Mouse (Mus musculus) limb, embryonic 13.5 days (tissue): ENCODE data around the gene Dohh. TPM values are rescaled to one million over a fixed set of nuclear protein-coding genes. Genes with fewer than 3 reads are reported as not detected.

Experiments
- ATAC-seq: fragments of 200-750 bp; cut with Nextera tagmentation; 2 replicates; pipeline ENCODE4 v1.8.0; 2017; ENCODE audit warnings: low read depth, moderate number of reproducible peaks, moderate TSS enrichment; ENCODE audit not compliant: low FRiP score
- H3K27ac ChIP-seq: fragments of 300-500 bp; sonication (generic); 2 replicates; pipeline ENCODE4 v1.5.1; 2015; ENCODE audit warnings: inconsistent platforms, mild to moderate bottlenecking, moderate library complexity
- H3K27me3 ChIP-seq: fragments of 300-500 bp; sonication (generic); 2 replicates; pipeline ENCODE4 v1.6.1; 2015; ENCODE audit warnings: mild to moderate bottlenecking, inconsistent platforms
- H3K36me3 ChIP-seq: fragments of 300-500 bp; sonication (generic); 2 replicates; pipeline ENCODE4 v1.6.1; 2015; ENCODE audit warnings: inconsistent platforms, mild to moderate bottlenecking, moderate library complexity
- H3K4me1 ChIP-seq: fragments of 300-500 bp; sonication (generic); 2 replicates; pipeline ENCODE4 v1.6.1; 2015; ENCODE audit warnings: inconsistent platforms
- H3K4me2 ChIP-seq: fragments of 300-500 bp; sonication (generic); replicated peaks from 2 replicates; pipeline ENCODE4 v1.6.1; 2015; ENCODE audit warnings: inconsistent platforms, mild to moderate bottlenecking, moderate library complexity
- H3K4me3 ChIP-seq: fragments of 300-500 bp; sonication (generic); 2 replicates; pipeline ENCODE4 v1.5.1; 2015; ENCODE audit warnings: moderate library complexity, mild to moderate bottlenecking, inconsistent platforms
- H3K9ac ChIP-seq: fragments of 300-500 bp; sonication (generic); 2 replicates; pipeline ENCODE4 v1.6.1; 2015; ENCODE audit warnings: mild to moderate bottlenecking, inconsistent platforms
- H3K9me3 ChIP-seq: fragments of 300-500 bp; sonication (generic); 2 replicates; pipeline ENCODE4 v1.6.1; 2016; ENCODE audit warnings: inconsistent platforms
- whole genome bisulfite sequencing: fragments of 180-500 bp; shearing (Covaris S2); methylation state at CpG from one replicate; pipeline ENCODE4 v1.1.7; 2015; 5-methylcytosine and 5-hydroxymethylcytosine counted together
- polyA plus RNA-seq: library from polyadenylated mRNA; unstranded; fragments of >200 nt; fragmentation: Nextera tagmentation; extraction: Ambion mirVana; gene quantifications from 2 replicates; pipeline ENCODE4 v1.2.1, GENCODE M21; 2015

Gene Dohh
- polyA plus RNA-seq, 1 experiment from 2014 or later: 79.4 TPM

DNA sequence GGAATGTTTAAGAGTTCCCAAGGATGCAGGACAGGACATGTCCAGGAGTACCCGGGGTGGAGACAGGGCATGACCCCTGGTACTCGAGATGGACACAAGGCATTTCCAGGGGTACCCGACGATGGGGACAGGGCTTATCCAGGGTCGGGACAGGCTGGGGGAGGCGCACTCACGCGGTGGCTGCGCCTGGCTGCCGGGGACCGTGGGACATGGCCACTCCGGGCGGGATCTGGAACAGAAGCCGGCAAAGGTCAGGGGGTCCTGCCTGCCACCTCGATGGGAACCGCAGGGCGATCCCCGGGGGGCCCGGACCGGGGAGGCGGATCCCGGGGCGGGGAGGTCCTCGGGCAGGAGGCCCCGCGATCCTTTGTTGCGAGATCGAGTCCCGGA lies 34.3 kb upstream of the Dohh start:
- under 1% methylated on average over 25 of the region's 29 CpGs for WGBS
- peak overlapping the region; percentile 93 for H3K4me2 ChIP-seq
- H3K27me3 ChIP-seq: peaks cover 24% of the 10 kb centered on the region
- peaks cover 23% of the 10 kb centered on the region for H3K36me3 ChIP-seq
- no peaks in the 10 kb centered on the region for H3K9me3 ChIP-seq
- peak overlapping the region; percentile 63 for H3K27ac ChIP-seq
- peak overlapping the region; percentile 94 for H3K9ac ChIP-seq
- H3K4me3 ChIP-seq: peak overlapping the region; percentile 88
- peak; percentile 28 for ATAC-seq
- H3K4me1 ChIP-seq: peaks cover 36% of the 10 kb centered on the region

DNA sequence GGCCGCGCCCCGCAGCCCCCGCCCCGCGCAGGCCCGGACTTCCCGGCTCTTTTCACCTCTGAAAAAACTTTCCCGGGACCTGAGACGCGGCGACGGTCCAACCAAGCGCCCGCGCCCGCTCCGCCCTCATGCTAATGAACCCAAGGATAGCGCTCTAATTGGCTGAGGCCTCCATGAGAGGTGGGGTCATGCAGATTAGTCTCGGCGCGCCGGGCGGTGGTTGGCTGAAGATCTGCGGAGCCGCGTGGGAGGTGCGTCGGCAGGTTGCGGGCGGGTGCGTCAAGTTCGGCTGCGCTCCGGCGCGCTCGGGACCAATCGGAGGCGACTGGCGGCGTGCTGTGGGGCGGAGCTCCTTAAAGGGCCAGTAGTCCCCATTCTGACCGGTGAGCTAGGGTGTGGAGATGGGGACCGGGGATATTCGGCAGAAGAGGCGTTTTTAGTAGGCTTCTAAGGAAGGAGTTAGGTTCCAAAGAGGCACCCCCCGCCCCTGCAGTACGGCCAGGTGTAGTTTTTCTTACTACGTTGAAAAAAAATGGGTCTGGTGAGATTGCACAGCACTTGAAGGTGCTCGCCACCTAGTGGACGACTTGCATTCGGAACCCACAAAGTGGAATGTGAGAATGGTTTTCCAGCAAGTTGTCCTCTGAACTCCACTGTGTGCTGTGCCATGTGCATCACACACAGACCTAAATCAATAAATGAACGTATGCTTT lies 33.7 kb upstream of the Dohh start, which contains the start of gene Hmg20b:
Hmg20b (minus strand) TSS at position 130 of the 713 bp plus-strand sequence.
- under 1% methylated on average over 54 of the region's 54 CpGs for WGBS
- Histone ChIP-seq H3K9me3 (no peaks in the 10 kb centered on the region), H3K27ac (peak within 1 kb of the TSS; percentile 63), H3K27me3 (peaks cover 18% of the 10 kb centered on the region), H3K4me1 (peaks cover 36% of the 10 kb centered on the region), H3K9ac (peak within 1 kb of the TSS; percentile 94), H3K36me3 (peaks cover 18% of the 10 kb centered on the region), H3K4me3 (peak within 1 kb of the TSS; percentile 88), H3K4me2 (peak within 1 kb of the TSS; percentile 93)
- peak; percentile 96 for ATAC-seq

DNA sequence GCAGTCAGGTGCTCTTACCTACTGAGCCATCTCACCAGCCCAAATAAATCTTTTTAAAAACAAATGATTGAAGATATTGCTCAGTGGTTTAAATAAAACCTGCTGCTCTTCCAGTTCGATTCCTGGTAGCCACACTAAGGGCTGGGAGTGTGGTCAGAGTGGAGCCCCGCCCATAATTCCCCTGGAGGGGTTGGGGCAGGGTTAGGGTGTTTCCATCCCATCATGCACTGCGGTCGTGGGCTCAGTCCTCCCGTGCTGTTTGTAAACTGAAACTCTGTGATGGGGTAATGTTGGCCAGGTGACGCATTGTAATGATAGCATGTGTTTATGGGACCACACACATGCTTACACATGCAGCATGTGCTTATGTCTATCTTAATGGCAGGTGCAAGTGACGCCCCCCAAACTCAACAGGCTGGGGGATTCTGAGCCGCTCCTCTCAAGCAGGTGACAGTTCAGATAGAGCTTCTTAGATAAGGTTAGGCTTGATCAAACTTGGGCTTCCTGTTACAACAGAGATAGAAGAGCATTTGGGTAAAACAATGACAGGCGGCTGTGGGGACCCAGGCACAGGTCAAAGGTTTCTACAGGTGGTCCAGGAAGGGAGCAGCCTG lies 32.4 kb upstream of the Dohh start:
- no peak overlapping the region for H3K4me3 ChIP-seq
- peaks cover 15% of the 10 kb centered on the region for H3K36me3 ChIP-seq
- peak overlapping the region; percentile 25; the same call in 1 of the 2 replicates for H3K9ac ChIP-seq
- H3K9me3 ChIP-seq: no peaks in the 10 kb centered on the region
- H3K27me3 ChIP-seq: peaks cover 9% of the 10 kb centered on the region
- no peak for ATAC-seq
- 16% methylated on average over 9 of the region's 9 CpGs for WGBS
- no peak overlapping the region for H3K4me2 ChIP-seq
- H3K4me1 ChIP-seq: peaks cover 33% of the 10 kb centered on the region
- no peak overlapping the region for H3K27ac ChIP-seq

DNA sequence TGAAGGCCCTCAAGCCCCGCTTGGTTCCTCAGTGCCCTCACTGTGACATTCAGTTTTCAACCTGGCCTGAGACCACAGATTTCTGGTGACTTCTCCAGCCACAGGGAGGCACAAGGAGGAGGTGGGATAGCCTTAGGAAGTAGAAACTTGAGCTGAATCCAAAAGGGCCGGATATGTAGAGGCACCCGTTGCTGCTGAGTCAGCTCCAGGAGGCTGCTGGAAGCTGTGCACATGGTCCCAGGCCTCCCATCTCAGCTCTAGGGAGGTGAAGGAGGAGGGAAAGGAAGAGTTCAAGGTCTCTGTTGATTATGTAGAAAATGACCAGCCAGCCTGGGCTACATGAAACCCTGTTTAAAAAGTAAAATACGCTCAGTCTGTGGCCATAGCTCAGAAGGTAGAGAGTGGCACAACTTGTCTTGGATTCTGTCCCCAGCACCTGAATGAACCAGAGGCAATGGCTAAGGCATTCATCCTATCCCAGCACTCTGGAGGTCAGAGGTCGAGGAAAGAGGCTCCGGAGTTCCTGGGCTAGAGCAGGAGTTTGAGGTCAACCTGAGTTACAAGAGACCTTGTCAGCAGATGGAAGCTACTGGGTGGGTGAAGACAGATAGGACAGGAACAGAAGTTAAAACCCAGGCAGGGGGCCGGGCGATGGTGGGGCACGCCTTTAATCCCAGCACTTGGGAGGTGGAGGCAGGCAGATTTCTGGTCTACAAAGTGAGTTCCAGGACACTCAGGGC lies 29.3 kb upstream of the Dohh start:
- no peaks in the 10 kb centered on the region for H3K36me3 ChIP-seq
- H3K4me2 ChIP-seq: no peak overlapping the region
- no peak for ATAC-seq
- H3K4me3 ChIP-seq: no peak overlapping the region
- peak overlapping the region; percentile 39; the same call in 1 of the 2 replicates for H3K9ac ChIP-seq
- no peaks in the 10 kb centered on the region for H3K27me3 ChIP-seq
- H3K27ac ChIP-seq: no peak overlapping the region
- no peaks in the 10 kb centered on the region for H3K9me3 ChIP-seq
- WGBS: 73% methylated on average over 9 of the region's 9 CpGs
- H3K4me1 ChIP-seq: peaks cover 28% of the 10 kb centered on the region

DNA sequence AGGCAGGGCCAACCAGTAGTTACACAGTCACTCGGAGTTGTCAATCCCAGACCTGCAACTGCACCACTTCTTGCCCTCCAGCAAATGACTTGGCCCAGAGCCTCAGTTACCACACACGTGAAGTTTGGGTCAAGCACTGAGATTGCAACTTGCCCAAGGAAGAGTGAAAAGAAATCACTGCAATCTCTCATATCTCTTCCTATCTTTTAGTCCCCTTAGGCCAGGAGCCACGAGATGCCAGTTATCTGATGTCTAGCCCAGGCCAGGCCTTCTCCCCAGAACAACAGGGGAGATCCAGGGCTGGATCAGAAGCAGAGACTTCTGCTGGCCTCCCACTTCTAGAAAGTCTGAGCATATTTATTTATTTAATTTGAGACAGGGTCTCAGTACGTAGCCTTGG lies 28.7 kb upstream of the Dohh start:
- peaks cover 29% of the 10 kb centered on the region for H3K4me1 ChIP-seq
- no peaks in the 10 kb centered on the region for H3K27me3 ChIP-seq
- no peak overlapping the region for H3K27ac ChIP-seq
- H3K4me2 ChIP-seq: no peak overlapping the region
- no peak overlapping the region for H3K9ac ChIP-seq
- no peaks in the 10 kb centered on the region for H3K36me3 ChIP-seq
- 67% methylated on average over 4 of the region's 4 CpGs for WGBS
- no peaks in the 10 kb centered on the region for H3K9me3 ChIP-seq
- ATAC-seq: no peak
- no peak overlapping the region for H3K4me3 ChIP-seq

DNA sequence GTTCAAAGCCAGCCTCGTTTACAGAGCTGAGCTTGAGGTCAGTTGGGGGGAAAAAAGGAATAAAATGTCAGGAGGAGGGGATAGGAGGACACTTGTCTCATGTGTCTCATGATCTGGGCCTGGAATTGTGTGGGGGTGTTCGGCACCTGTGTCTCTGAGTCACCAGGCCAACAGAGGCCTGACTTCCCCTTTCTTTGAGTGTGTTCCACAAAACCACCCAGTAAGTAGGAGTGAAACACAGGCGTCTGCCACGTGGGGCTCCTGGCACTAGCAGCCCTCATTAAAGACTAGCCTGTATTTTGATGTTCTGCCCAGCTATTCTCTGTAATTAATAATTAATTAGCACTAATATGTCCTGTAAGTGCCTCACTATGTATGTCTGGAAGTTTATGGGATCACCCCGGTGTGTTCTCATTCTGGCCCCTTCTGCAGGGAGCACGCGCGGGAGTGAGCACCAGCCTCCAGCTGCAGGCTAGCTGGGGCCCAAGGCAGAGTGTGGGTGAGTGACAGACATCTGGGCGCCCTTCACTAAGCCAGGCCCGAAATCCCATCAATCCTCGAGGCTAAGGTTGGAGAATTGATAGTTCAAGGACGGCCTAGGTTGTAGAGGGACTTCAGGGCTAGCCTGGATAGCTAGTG lies 27.8 kb upstream of the Dohh start:
- Histone ChIP-seq H3K4me3 (peak overlapping the region; percentile 73), H3K27me3 (no peaks in the 10 kb centered on the region), H3K9ac (peak overlapping the region; percentile 39; the same call in 1 of the 2 replicates), H3K4me1 (peaks cover 34% of the 10 kb centered on the region), H3K27ac (no peak overlapping the region), H3K9me3 (no peaks in the 10 kb centered on the region), H3K36me3 (peaks cover 7% of the 10 kb centered on the region), H3K4me2 (peak overlapping the region; percentile 97)
- WGBS: 43% methylated on average over 12 of the region's 12 CpGs
- ATAC-seq: no peak

DNA sequence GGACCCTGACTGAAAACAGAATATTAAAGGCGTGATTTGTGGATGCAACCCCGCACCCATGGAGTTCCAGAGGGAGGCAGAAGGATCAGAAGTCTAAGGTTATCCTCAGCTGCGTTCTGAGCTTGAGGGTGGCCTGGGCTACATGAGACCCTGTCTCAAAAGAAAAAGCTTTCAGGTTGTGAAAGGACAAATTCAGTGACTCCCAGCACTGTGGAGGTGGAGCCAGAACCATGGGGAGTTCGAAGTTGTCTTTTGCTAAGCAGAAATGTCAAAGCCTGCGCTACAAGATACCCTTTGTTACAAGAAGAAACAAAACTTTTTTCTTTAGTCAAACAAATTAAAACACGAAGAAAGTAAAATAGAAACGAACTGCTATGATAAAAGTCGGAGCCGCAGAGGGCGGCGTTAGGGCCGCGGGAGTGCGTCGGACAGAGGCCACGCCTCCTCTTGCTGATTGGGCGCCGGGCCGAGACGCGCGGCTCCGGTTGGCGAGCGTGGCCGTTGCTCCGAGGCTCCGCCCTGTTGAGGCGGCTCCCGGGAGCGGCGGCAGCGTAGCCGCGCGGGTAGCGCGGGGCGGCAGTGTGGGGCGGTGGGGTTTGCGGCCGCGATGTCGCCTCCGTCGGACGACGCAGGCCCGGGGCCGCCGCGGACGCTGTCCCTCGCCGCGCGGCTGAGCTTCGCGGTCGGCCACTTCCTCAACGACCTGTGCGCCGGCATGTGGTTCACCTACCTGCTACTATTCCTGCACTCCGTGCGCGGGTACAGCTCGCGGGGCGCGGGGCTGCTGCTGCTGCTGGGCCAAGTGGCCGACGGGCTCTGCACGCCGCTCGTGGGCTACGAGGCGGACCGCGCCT lies 27.0 kb upstream of the Dohh start, which contains the start of gene Mfsd12:
Mfsd12 (plus strand) TSS at position 501 of the 854 bp plus-strand sequence.
- Histone ChIP-seq H3K36me3 (peaks cover 14% of the 10 kb centered on the region), H3K9me3 (no peaks in the 10 kb centered on the region), H3K9ac (peak within 1 kb of the TSS; percentile 86), H3K4me2 (peak within 1 kb of the TSS; percentile 97), H3K4me3 (peak within 1 kb of the TSS; percentile 73), H3K27ac (no peak within 1 kb of the TSS), H3K27me3 (no peaks in the 10 kb centered on the region), H3K4me1 (peaks cover 34% of the 10 kb centered on the region)
- 1% methylated on average over 79 of the region's 79 CpGs for WGBS
- ATAC-seq: peak; percentile 85

DNA sequence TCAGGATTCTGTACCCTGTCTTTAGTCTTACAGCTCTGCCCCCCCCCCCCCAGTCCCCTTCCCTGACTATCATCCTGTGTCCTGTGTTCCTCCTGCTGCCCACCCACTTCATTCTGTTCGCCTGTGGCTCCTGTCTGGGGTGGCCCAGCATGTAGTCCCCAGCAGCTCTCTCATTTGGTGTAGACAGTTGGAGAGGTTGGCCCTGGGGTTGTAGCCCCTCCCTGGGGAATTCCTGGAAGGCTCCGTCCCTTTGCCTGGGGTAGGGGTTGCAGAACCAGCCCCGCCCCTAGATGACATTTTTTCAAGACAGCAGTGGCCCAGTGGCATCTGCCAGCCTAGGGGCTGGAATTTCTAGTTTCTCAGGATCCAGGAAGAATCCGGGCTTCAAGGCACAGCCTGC lies 26.0 kb upstream of the Dohh start:
- WGBS: 35% methylated on average over 4 of the region's 4 CpGs
- Histone ChIP-seq H3K4me3 (peak overlapping the region; percentile 73), H3K27me3 (peaks cover 9% of the 10 kb centered on the region), H3K4me2 (peak overlapping the region; percentile 97), H3K9me3 (no peaks in the 10 kb centered on the region), H3K9ac (peak overlapping the region; percentile 86), H3K27ac (no peak overlapping the region), H3K4me1 (peaks cover 38% of the 10 kb centered on the region), H3K36me3 (peaks cover 21% of the 10 kb centered on the region)
- ATAC-seq: no peak

DNA sequence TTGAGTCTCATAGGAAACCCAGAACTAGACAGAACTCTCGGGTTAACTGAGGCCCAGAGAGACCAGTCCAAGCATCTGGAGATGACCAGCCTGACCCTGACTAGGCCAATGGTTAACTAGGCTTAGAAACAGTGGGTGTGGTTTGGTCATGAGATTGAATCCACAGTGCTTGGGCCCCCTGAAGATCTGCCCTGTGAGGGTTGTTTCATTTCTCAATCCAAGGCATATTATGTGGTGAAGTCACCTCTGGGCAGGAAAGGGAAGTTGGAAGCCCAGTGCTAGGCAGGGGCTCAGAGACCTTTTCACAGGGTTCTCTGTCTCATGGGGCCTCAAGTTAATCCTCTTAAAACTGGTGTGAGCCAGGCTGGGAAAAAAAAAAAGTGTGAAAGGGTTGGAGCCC lies 25.4 kb upstream of the Dohh start:
- Histone ChIP-seq H3K4me1 (peaks cover 44% of the 10 kb centered on the region), H3K36me3 (peaks cover 23% of the 10 kb centered on the region), H3K4me2 (peak overlapping the region; percentile 97), H3K9me3 (no peaks in the 10 kb centered on the region), H3K9ac (peak overlapping the region; percentile 86; the same call in 1 of the 2 replicates), H3K27me3 (peaks cover 15% of the 10 kb centered on the region), H3K27ac (no peak overlapping the region), H3K4me3 (no peak overlapping the region)
- ATAC-seq: no peak
- 59% methylated on average over 1 of the region's 1 CpGs for WGBS

DNA sequence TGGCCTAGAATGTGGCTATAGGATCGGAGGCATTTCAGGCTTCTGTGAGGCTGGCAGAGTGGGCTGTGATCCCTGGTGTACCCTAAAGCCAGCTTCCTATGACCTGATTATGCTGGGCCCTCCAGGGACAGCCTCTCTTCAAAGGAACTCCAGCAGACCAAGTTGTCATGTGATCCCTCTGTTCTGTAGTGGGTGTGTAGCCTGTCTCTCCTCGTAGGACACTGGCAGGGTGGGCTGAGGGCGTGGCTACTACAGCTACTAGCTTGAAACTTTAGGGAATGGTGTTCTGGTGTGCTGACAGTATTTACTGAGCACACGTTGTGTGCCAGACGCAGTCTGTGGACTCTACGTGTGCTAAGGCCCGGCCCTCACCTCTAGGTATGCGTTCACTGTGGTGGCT lies 23.5 kb upstream of the Dohh start:
- peaks cover 34% of the 10 kb centered on the region for H3K27me3 ChIP-seq
- peak overlapping the region; percentile 45; the same call in 1 of the 2 replicates for H3K9ac ChIP-seq
- no peak overlapping the region for H3K27ac ChIP-seq
- ATAC-seq: no peak
- H3K4me3 ChIP-seq: no peak overlapping the region
- no peak overlapping the region for H3K4me2 ChIP-seq
- peaks cover 23% of the 10 kb centered on the region for H3K36me3 ChIP-seq
- H3K4me1 ChIP-seq: peaks cover 58% of the 10 kb centered on the region
- no peaks in the 10 kb centered on the region for H3K9me3 ChIP-seq
- 56% methylated on average over 8 of the region's 8 CpGs for WGBS

DNA sequence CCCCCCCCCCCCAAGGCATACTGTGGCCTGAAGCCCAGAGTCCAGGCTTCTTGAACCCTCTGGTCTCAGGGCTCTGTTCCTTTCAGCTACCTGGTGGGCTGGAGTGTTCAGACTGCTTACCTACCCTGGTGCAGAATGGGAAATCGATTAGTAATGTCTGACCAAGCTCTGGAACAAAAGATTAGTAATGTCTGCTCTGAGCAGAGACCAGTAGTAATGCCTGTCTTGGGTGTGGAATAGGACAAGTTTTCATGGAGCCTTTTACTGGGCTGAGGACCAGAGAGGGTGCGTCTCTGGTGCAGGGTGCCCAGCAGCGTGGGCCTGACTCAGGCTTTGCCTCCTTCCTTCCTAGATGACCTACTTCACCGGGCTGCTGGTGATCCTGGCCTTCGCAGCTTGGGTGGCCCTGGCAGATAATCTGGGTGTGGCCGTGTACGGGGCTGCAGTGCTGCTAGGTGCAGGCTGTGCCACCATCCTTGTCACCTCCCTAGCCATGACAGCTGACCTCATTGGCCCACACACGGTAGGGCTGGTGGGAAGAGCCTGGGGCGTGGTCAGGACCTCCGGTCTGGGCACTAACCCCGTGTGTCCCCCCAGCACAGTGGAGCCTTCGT lies 21.8 kb upstream of the Dohh start:
- H3K4me1 ChIP-seq: peaks cover 51% of the 10 kb centered on the region
- 74% methylated on average over 12 of the region's 12 CpGs for WGBS
- H3K4me2 ChIP-seq: no peak overlapping the region

More for the DNA sequence above, 21.8 kb upstream of the Dohh start:
- H3K9me3 ChIP-seq: no peaks in the 10 kb centered on the region
- H3K36me3 ChIP-seq: peaks cover 40% of the 10 kb centered on the region
- H3K27me3 ChIP-seq: peaks cover 40% of the 10 kb centered on the region
- H3K4me3 ChIP-seq: no peak overlapping the region
- no peak for ATAC-seq
- no peak overlapping the region for H3K27ac ChIP-seq
- H3K9ac ChIP-seq: no peak overlapping the region
